Mouse (Mus musculus): ENCODE measurements at regions not wholly inside any gene's neighbourhood (a gene's known extent, or its start where the extent isn't known, plus 50 kb on each side); places are given as distances from the start of the nearest gene placed in this dataset.

GRCm38 (mm10) chr6:117465165-117465564 is 296.8 kb downstream of the Cxcl12 start:
- Histone ChIP-seq H3K4me3 (ENCODE audit: low read depth, low read length) (no peak overlapping the region), H3K9me3 (ENCODE audit: low read length) (no peaks in the 10 kb centered on the region), H3K27ac (ENCODE audit: low read depth, low read length) (no peak overlapping the region), H3K27me3 (ENCODE audit: insufficient read depth, low read length) (no peaks in the 10 kb centered on the region), H3K9ac (replicated peaks; ENCODE audit: low read length, poor library complexity, severe bottlenecking) (no peak overlapping the region), H3K36me3 (ENCODE audit: insufficient read depth, low read length) (no peaks in the 10 kb centered on the region), H3K4me2 (ENCODE audit: low read depth, low read length, poor library complexity, severe bottlenecking) (no peak overlapping the region), H3K4me1 (ENCODE audit: insufficient read depth, low read length) (no peaks in the 10 kb centered on the region)
- no peak for TF ChIP-seq CTCF (IDR thresholded peaks at IDR 0.05)
- DNase-seq (ENCODE audit: low spot score): no peak
- 73% methylated on average over 4 of the region's 4 CpGs for WGBS
- no peak for ATAC-seq (ENCODE audit: low FRiP score)

- ATAC-seq (ENCODE audit: low FRiP score) (no peak), DNase-seq (ENCODE audit: low spot score) (no peak)
- Histone ChIP-seq H3K4me1 (ENCODE audit: insufficient read depth, low read length) (no peaks in the 10 kb centered on the region), H3K4me3 (ENCODE audit: low read depth, low read length) (no peak overlapping the region), H3K4me2 (ENCODE audit: low read depth, low read length, poor library complexity, severe bottlenecking) (no peak overlapping the region), H3K9me3 (ENCODE audit: low read length) (no peaks in the 10 kb centered on the region), H3K27ac (ENCODE audit: low read depth, low read length) (no peak overlapping the region), H3K27me3 (ENCODE audit: insufficient read depth, low read length) (no peaks in the 10 kb centered on the region), H3K36me3 (ENCODE audit: insufficient read depth, low read length) (no peaks in the 10 kb centered on the region), H3K9ac (replicated peaks; ENCODE audit: low read length, poor library complexity, severe bottlenecking) (no peak overlapping the region)
- WGBS: 15% methylated on average over 5 of the region's 5 CpGs
- no peak for TF ChIP-seq CTCF (IDR thresholded peaks at IDR 0.05)
Measured at GRCm38 (mm10) chr6:117465606-117466174, 297.4 kb downstream of the Cxcl12 start.

GRCm38 (mm10) chr6:117479376-117479775 is 311.0 kb downstream of the Cxcl12 start:
- ATAC-seq (ENCODE audit: low FRiP score) (no peak), DNase-seq (ENCODE audit: low spot score) (no peak)
- Histone ChIP-seq H3K27ac (ENCODE audit: low read depth, low read length) (no peak overlapping the region), H3K27me3 (ENCODE audit: insufficient read depth, low read length) (no peaks in the 10 kb centered on the region), H3K9me3 (ENCODE audit: low read length) (no peaks in the 10 kb centered on the region), H3K36me3 (ENCODE audit: insufficient read depth, low read length) (no peaks in the 10 kb centered on the region), H3K4me3 (ENCODE audit: low read depth, low read length) (no peak overlapping the region), H3K4me1 (ENCODE audit: insufficient read depth, low read length) (no peaks in the 10 kb centered on the region), H3K9ac (replicated peaks; ENCODE audit: low read length, poor library complexity, severe bottlenecking) (no peak overlapping the region), H3K4me2 (ENCODE audit: low read depth, low read length, poor library complexity, severe bottlenecking) (no peak overlapping the region)
- TF ChIP-seq CTCF (IDR thresholded peaks at IDR 0.05): no peak
- 54% methylated on average over 2 of the region's 2 CpGs for WGBS

GRCm38 (mm10) chr6:117480396-117480795 is 312.1 kb downstream of the Cxcl12 start:
- 84% methylated on average over 2 of the region's 2 CpGs for WGBS
- H3K4me3 ChIP-seq (ENCODE audit: low read depth, low read length): no peak overlapping the region
- H3K9ac ChIP-seq (replicated peaks; ENCODE audit: low read length, poor library complexity, severe bottlenecking): no peak overlapping the region
- no peak overlapping the region for H3K27ac ChIP-seq (ENCODE audit: low read depth, low read length)
- no peaks in the 10 kb centered on the region for H3K4me1 ChIP-seq (ENCODE audit: insufficient read depth, low read length)
- ATAC-seq (ENCODE audit: low FRiP score) (no peak), DNase-seq (ENCODE audit: low spot score) (no peak)
- no peaks in the 10 kb centered on the region for H3K9me3 ChIP-seq (ENCODE audit: low read length)
- H3K36me3 ChIP-seq (ENCODE audit: insufficient read depth, low read length): no peaks in the 10 kb centered on the region
- no peaks in the 10 kb centered on the region for H3K27me3 ChIP-seq (ENCODE audit: insufficient read depth, low read length)
- no peak overlapping the region for H3K4me2 ChIP-seq (ENCODE audit: low read depth, low read length, poor library complexity, severe bottlenecking)
- no peak for TF ChIP-seq CTCF (IDR thresholded peaks at IDR 0.05)

- H3K9ac ChIP-seq (replicated peaks; ENCODE audit: low read length, poor library complexity, severe bottlenecking): no peak overlapping the region
- H3K4me3 ChIP-seq (ENCODE audit: low read depth, low read length): no peak overlapping the region
- H3K4me2 ChIP-seq (ENCODE audit: low read depth, low read length, poor library complexity, severe bottlenecking): no peak overlapping the region
- DNase-seq (ENCODE audit: low spot score): no peak
- no peaks in the 10 kb centered on the region for H3K36me3 ChIP-seq (ENCODE audit: insufficient read depth, low read length)
- H3K9me3 ChIP-seq (ENCODE audit: low read length): no peaks in the 10 kb centered on the region
- H3K4me1 ChIP-seq (ENCODE audit: insufficient read depth, low read length): no peaks in the 10 kb centered on the region
- ATAC-seq (ENCODE audit: low FRiP score): no peak
- no peak for TF ChIP-seq CTCF (IDR thresholded peaks at IDR 0.05)
- H3K27ac ChIP-seq (ENCODE audit: low read depth, low read length): no peak overlapping the region
- WGBS: 91% methylated on average over 4 of the region's 4 CpGs
- H3K27me3 ChIP-seq (ENCODE audit: insufficient read depth, low read length): no peaks in the 10 kb centered on the region
Measured at GRCm38 (mm10) chr6:117489161-117489560, 320.8 kb downstream of the Cxcl12 start.

GRCm38 (mm10) chr6:117489761-117490396 is 321.5 kb downstream of the Cxcl12 start:
- Histone ChIP-seq H3K9me3 (ENCODE audit: low read length) (no peaks in the 10 kb centered on the region), H3K4me3 (ENCODE audit: low read depth, low read length) (no peak overlapping the region), H3K9ac (replicated peaks; ENCODE audit: low read length, poor library complexity, severe bottlenecking) (no peak overlapping the region), H3K36me3 (ENCODE audit: insufficient read depth, low read length) (no peaks in the 10 kb centered on the region), H3K4me1 (ENCODE audit: insufficient read depth, low read length) (no peaks in the 10 kb centered on the region), H3K4me2 (ENCODE audit: low read depth, low read length, poor library complexity, severe bottlenecking) (no peak overlapping the region), H3K27me3 (ENCODE audit: insufficient read depth, low read length) (no peaks in the 10 kb centered on the region), H3K27ac (ENCODE audit: low read depth, low read length) (no peak overlapping the region)
- no peak for ATAC-seq (ENCODE audit: low FRiP score)
- 85% methylated on average over 3 of the region's 3 CpGs for WGBS
- no peak for DNase-seq (ENCODE audit: low spot score)
- TF ChIP-seq CTCF (IDR thresholded peaks at IDR 0.05): no peak
